Mouse (Mus musculus) lung, embryonic 16.5 days (tissue): Measurements from ENCODE around the gene Ssbp3. TPM values are rescaled to one million over a fixed set of nuclear protein-coding genes. Genes with fewer than 3 reads are reported as not detected.

ENCODE experiments used
- ATAC-seq: fragments of 200-750 bp; cut with Nextera tagmentation; 2 replicates; pipeline ENCODE4 v1.8.0; 2017; ENCODE audit warnings: low read depth, mild to moderate bottlenecking, moderate library complexity
- H3K27ac ChIP-seq: fragments of 300-500 bp; sonication (generic); 2 replicates; pipeline ENCODE4 v1.5.1; 2014; ENCODE audit warnings: mild to moderate bottlenecking, control low read depth, low read length
- H3K27me3 ChIP-seq: fragments of 300-500 bp; sonication (generic); 2 replicates; pipeline ENCODE4 v1.6.1; 2014; ENCODE audit warnings: low read depth, low read length, mixed read lengths; ENCODE audit not compliant: control insufficient read depth, insufficient read depth
- H3K36me3 ChIP-seq: fragments of 300-500 bp; sonication (generic); 2 replicates; pipeline ENCODE4 v1.6.1; 2014; ENCODE audit warnings: low read length; ENCODE audit not compliant: control insufficient read depth, insufficient read depth
- H3K4me1 ChIP-seq: fragments of 300-500 bp; sonication (generic); replicated peaks from 2 replicates; pipeline ENCODE4 v1.6.1; 2014; ENCODE audit warnings: low read length, mixed read lengths; ENCODE audit not compliant: control insufficient read depth, insufficient read depth
- H3K4me2 ChIP-seq: fragments of 300-500 bp; sonication (generic); 2 replicates; pipeline ENCODE4 v1.6.1; 2014; ENCODE audit warnings: low read depth, low read length, control low read depth
- H3K4me3 ChIP-seq: fragments of 300-500 bp; sonication (generic); 2 replicates; pipeline ENCODE4 v1.5.1; 2014; ENCODE audit warnings: mild to moderate bottlenecking, low read length, control low read depth
- H3K9ac ChIP-seq: fragments of 300-500 bp; sonication (generic); 2 replicates; pipeline ENCODE4 v1.6.1; 2014; ENCODE audit warnings: low read length, control low read depth
- H3K9me3 ChIP-seq: fragments of 300-500 bp; sonication (generic); 2 replicates; pipeline ENCODE4 v1.6.1; 2016; ENCODE audit warnings: low read length; ENCODE audit not compliant: control insufficient read depth
- WGBS: fragments of 180-500 bp; shearing (Covaris S2); extraction: QIAGEN DNeasy Blood & Tissue Kit; methylation state at CpG from one replicate; pipeline ENCODE4 v1.1.7; 2014; 5-methylcytosine and 5-hydroxymethylcytosine counted together
- polyA plus RNA-seq: library from polyadenylated mRNA; unstranded; fragments of >200 nt; fragmentation: Nextera tagmentation; extraction: Ambion mirVana; gene quantifications from 2 replicates; pipeline ENCODE4 v1.2.1, GENCODE M21; 2015

The Ssbp3 gene
- polyA plus RNA-seq, 1 experiment from 2014 or later = 61.7 TPM

DNA sequence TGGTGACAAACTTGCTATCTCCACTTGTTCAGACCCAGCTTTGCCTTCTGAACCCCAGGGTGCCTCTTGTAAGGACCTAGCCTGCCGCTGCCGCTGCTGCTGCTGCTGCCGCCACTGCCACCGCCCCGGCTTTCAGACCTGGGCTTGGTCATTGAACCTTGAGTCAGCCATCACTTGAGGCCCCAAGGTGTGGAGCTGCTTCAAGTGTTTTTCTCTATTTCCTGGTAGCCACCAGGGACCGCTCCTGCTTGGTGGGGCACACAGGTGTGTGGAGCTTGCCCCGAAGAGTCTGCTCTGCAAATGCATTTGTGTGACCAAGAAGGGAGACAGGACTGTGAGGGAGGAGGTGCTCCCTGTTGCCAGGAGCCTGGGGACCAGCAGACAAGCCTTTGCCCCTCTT is 114.4 kb downstream of the Ssbp3 start:
- Histone ChIP-seq H3K4me1 (no peaks in the 10 kb centered on the region), H3K4me3 (no peak overlapping the region), H3K9me3 (no peaks in the 10 kb centered on the region), H3K27me3 (no peaks in the 10 kb centered on the region), H3K4me2 (no peak overlapping the region), H3K36me3 (peaks cover 2% of the 10 kb centered on the region; the same call in 1 of the 2 replicates), H3K27ac (no peak overlapping the region), H3K9ac (no peak overlapping the region)
- 85% methylated on average over 7 of the region's 7 CpGs for WGBS
- no peak for ATAC-seq

DNA sequence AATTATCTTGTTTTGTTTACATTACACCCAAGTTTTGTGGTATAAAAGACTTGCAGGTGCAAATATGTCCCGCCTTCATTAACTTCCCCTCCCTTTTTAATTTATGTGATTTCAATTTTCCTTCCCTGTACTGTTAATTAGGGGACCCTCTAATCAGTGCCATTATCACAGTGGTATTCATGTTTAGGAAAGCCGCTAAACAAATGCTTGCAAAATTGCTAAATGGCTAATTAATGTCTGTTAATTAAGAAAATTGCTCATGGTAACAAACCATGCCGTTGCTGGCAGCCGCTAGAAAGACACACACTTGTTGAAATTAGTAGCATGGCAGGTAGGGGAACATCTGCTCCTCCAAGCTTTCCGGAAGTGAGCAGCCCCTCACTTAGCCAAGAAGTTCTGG is 114.9 kb downstream of the Ssbp3 start:
- 91% methylated on average over 5 of the region's 5 CpGs for WGBS
- H3K36me3 ChIP-seq = peaks cover 2% of the 10 kb centered on the region; the same call in 1 of the 2 replicates
- no peaks in the 10 kb centered on the region for H3K9me3 ChIP-seq
- ATAC-seq = no peak
- no peak overlapping the region for H3K9ac ChIP-seq
- no peak overlapping the region for H3K27ac ChIP-seq
- H3K4me2 ChIP-seq = no peak overlapping the region
- no peaks in the 10 kb centered on the region for H3K27me3 ChIP-seq
- H3K4me3 ChIP-seq = no peak overlapping the region
- H3K4me1 ChIP-seq = no peaks in the 10 kb centered on the region

GRCm38 (mm10) chr4:107026451-107026850 is 116.0 kb downstream of the Ssbp3 start:
- Histone ChIP-seq H3K9me3 (no peaks in the 10 kb centered on the region), H3K4me1 (no peaks in the 10 kb centered on the region), H3K4me2 (no peak overlapping the region), H3K27me3 (no peaks in the 10 kb centered on the region), H3K4me3 (no peak overlapping the region), H3K36me3 (peaks cover 8% of the 10 kb centered on the region), H3K9ac (no peak overlapping the region), H3K27ac (no peak overlapping the region)
- no peak for ATAC-seq
- 50% methylated on average over 8 of the region's 8 CpGs for WGBS

DNA sequence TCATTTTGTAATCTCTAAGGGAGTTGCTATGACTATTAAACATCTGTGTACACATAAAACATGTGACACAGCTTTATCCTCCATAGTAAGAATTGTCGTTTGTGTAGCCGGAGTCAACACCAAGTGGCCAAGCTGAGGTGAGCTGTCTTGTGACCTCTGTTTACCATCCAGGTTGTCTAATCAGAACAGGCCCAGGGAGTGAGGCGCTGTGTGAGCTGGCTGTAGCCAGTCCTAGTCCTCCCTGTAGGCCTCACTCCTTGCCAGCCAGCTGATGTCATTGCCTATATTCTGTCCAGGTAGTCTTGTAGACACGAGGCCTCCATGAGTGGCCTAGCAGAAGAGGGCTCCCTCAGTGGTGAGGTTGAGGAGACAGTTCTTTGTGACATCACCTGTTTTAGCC is 125.2 kb downstream of the Ssbp3 start:
- no peaks in the 10 kb centered on the region for H3K4me1 ChIP-seq
- no peak for ATAC-seq
- peaks cover 39% of the 10 kb centered on the region for H3K36me3 ChIP-seq
- no peak overlapping the region for H3K9ac ChIP-seq
- 79% methylated on average over 4 of the region's 4 CpGs for WGBS
- no peak overlapping the region for H3K4me3 ChIP-seq
- no peaks in the 10 kb centered on the region for H3K9me3 ChIP-seq
- no peaks in the 10 kb centered on the region for H3K27me3 ChIP-seq
- H3K4me2 ChIP-seq = no peak overlapping the region
- no peak overlapping the region for H3K27ac ChIP-seq

- H3K9me3 ChIP-seq = no peaks in the 10 kb centered on the region
- no peak overlapping the region for H3K9ac ChIP-seq
- H3K4me1 ChIP-seq = no peaks in the 10 kb centered on the region
- no peak overlapping the region for H3K4me3 ChIP-seq
- peaks cover 39% of the 10 kb centered on the region for H3K36me3 ChIP-seq
- H3K27me3 ChIP-seq = no peaks in the 10 kb centered on the region
- 98% methylated on average over 2 of the region's 2 CpGs for WGBS
- no peak; the same call in 1 of the 2 replicates for ATAC-seq
- H3K27ac ChIP-seq = no peak overlapping the region
- no peak overlapping the region for H3K4me2 ChIP-seq
These were observed 126.5 kb downstream of the Ssbp3 start for GRCm38 (mm10) chr4:107036985-107037384.

- no peak for ATAC-seq
- H3K4me3 ChIP-seq = no peak overlapping the region
- H3K9ac ChIP-seq = no peak overlapping the region
- no peaks in the 10 kb centered on the region for H3K9me3 ChIP-seq
- H3K4me2 ChIP-seq = no peak overlapping the region
- H3K4me1 ChIP-seq = no peaks in the 10 kb centered on the region
- peaks cover 36% of the 10 kb centered on the region for H3K36me3 ChIP-seq
- no peaks in the 10 kb centered on the region for H3K27me3 ChIP-seq
- H3K27ac ChIP-seq = no peak overlapping the region
- 80% methylated on average over 4 of the region's 4 CpGs for WGBS
These were observed 127.8 kb downstream of the Ssbp3 start for GRCm38 (mm10) chr4:107038303-107038702.

GRCm38 (mm10) chr4:107039270-107039669 is 128.8 kb downstream of the Ssbp3 start:
- no peak overlapping the region for H3K4me3 ChIP-seq
- H3K36me3 ChIP-seq = peaks cover 41% of the 10 kb centered on the region
- no peak for ATAC-seq
- no peaks in the 10 kb centered on the region for H3K27me3 ChIP-seq
- no peak overlapping the region for H3K4me2 ChIP-seq
- no peak overlapping the region for H3K9ac ChIP-seq
- H3K27ac ChIP-seq = no peak overlapping the region
- no peaks in the 10 kb centered on the region for H3K4me1 ChIP-seq
- no peaks in the 10 kb centered on the region for H3K9me3 ChIP-seq
- 85% methylated on average over 8 of the region's 8 CpGs for WGBS

DNA sequence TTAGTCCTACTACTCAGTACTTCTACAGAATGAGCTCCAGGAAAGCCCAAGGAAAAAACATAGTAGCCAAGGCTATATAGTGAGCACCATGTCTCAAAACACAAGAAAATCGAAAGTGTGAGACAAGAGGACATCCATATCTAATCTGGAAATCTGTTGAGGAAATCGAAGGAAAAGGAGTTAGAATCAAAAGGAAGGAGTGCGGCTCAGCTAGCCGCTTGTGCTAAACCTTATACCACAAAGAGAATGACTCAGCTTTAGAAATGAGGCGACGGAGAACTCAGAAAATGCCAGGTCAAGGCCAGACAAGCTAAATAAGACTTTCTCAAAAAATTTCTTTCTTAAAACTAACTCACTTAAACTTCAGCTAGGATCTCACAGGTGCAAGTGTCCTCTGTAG is 131.8 kb downstream of the Ssbp3 start:
- H3K9ac ChIP-seq = no peak overlapping the region
- 86% methylated on average over 6 of the region's 6 CpGs for WGBS
- H3K9me3 ChIP-seq = no peaks in the 10 kb centered on the region
- H3K27me3 ChIP-seq = no peaks in the 10 kb centered on the region
- H3K4me2 ChIP-seq = no peak overlapping the region
- ATAC-seq = no peak
- peaks cover 34% of the 10 kb centered on the region for H3K36me3 ChIP-seq
- H3K27ac ChIP-seq = no peak overlapping the region
- H3K4me3 ChIP-seq = no peak overlapping the region
- no peaks in the 10 kb centered on the region for H3K4me1 ChIP-seq

GRCm38 (mm10) chr4:107045188-107045587 is 134.7 kb downstream of the Ssbp3 start:
- ATAC-seq = no peak
- peaks cover 29% of the 10 kb centered on the region for H3K36me3 ChIP-seq
- no peak overlapping the region for H3K4me2 ChIP-seq
- H3K9me3 ChIP-seq = no peaks in the 10 kb centered on the region
- H3K27ac ChIP-seq = no peak overlapping the region
- no peak overlapping the region for H3K4me3 ChIP-seq
- H3K27me3 ChIP-seq = no peaks in the 10 kb centered on the region
- H3K4me1 ChIP-seq = no peaks in the 10 kb centered on the region
- no peak overlapping the region for H3K9ac ChIP-seq
- 96% methylated on average over 13 of the region's 13 CpGs for WGBS

DNA sequence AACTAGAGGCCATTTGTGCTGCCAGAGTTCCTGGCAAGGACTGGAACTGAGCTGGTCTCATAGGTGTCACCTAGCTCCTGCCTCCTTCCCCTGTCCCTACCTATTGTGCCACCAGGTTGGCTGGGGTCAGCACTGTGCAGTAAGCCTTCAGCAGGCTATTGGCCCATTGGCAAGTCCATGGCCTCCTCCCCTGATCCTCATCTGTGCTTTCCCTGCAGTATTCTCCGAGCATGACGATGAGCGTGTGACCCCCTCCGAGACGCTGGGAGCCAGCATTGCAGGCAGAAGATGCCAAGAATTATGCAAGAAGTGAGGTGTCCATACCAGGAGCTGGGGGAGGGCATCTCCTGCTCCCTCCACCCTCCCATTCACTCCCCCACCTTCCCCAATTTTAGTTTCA is 137.3 kb downstream of the Ssbp3 start:
- no peak overlapping the region for H3K4me3 ChIP-seq
- H3K9ac ChIP-seq = no peak overlapping the region
- H3K36me3 ChIP-seq = peaks cover 13% of the 10 kb centered on the region
- no peaks in the 10 kb centered on the region for H3K27me3 ChIP-seq
- no peak overlapping the region for H3K4me2 ChIP-seq
- no peak overlapping the region for H3K27ac ChIP-seq
- ATAC-seq = no peak
- 75% methylated on average over 5 of the region's 5 CpGs for WGBS
- no peaks in the 10 kb centered on the region for H3K9me3 ChIP-seq
- H3K4me1 ChIP-seq = no peaks in the 10 kb centered on the region
